Comparison of ENCODE assay signal across 8 mouse cellular contexts in genomic region chrX:134600659-134601379, GRCm38 (mm10). TPM values are rescaled to one million over a fixed set of nuclear protein-coding genes. Genes with fewer than 3 reads are reported as not detected.
DNase-seq lines count a peak whose midpoint lies in the region; ATAC-seq lines count a peak whose summit lies in the region.

TSS of gene Gla (minus strand) at chrX:134601125.
TSS of gene Hnrnph2 (plus strand) at chrX:134601179.

- no peaks in the 10 kb centered on the region for H3K4me1 ChIP-seq in brown adipose tissue, adult 24 weeks (ENCODE audit: control insufficient read depth, insufficient read depth, insufficient read length, low read length)
- H3K4me1 ChIP-seq in heart, embryonic 13.5 days, result peaks cover 11% of the 10 kb centered on the region
- peaks cover 16% of the 10 kb centered on the region; the same call in 1 of the 2 replicates for H3K4me1 ChIP-seq in liver, embryonic 12.5 days
- H3K4me1 ChIP-seq in stomach, embryonic 15.5 days, result no peaks in the 10 kb centered on the region

- H3K36me3 ChIP-seq in heart, embryonic 13.5 days, result 0 out of 2 replicates have a peak, but pooled peaks cover 2% of the 10 kb centered on the region
- peaks cover 11% of the 10 kb centered on the region for H3K36me3 ChIP-seq in liver, embryonic 12.5 days
- H3K36me3 ChIP-seq in stomach, embryonic 15.5 days, result no peaks in the 10 kb centered on the region

- WGBS in heart, embryonic 13.5 days, result 17% methylated on average over 33 of the region's 33 CpGs
- WGBS in liver, embryonic 12.5 days (ENCODE audit: insufficient replicate concordance), result 11% methylated on average over 33 of the region's 33 CpGs
- 26% methylated on average over 33 of the region's 33 CpGs for WGBS in stomach, embryonic 15.5 days

- H3K9ac ChIP-seq in heart, embryonic 13.5 days, result peak within 1 kb of the TSS; percentile 84
- H3K9ac ChIP-seq in liver, embryonic 12.5 days, result peak within 1 kb of the TSS; percentile 75
- peak within 1 kb of the TSS; percentile 22 for H3K9ac ChIP-seq in stomach, embryonic 15.5 days

- peak within 1 kb of the TSS; percentile 86 for H3K4me3 ChIP-seq in brown adipose tissue, adult 24 weeks (ENCODE audit: insufficient read depth, low read depth, low read length)
- peak within 1 kb of the TSS; percentile 61 for H3K4me3 ChIP-seq in heart, embryonic 13.5 days
- H3K4me3 ChIP-seq in liver, embryonic 12.5 days, result peak within 1 kb of the TSS; percentile 69
- peak within 1 kb of the TSS; percentile 55 for H3K4me3 ChIP-seq in stomach, embryonic 15.5 days (replicated peaks)

- no peaks in the 10 kb centered on the region for H3K27me3 ChIP-seq in heart, embryonic 13.5 days (replicated peaks)
- no peaks in the 10 kb centered on the region for H3K27me3 ChIP-seq in liver, embryonic 12.5 days (replicated peaks)
- H3K27me3 ChIP-seq in stomach, embryonic 15.5 days (replicated peaks), result no peaks in the 10 kb centered on the region

- peak within 1 kb of the TSS; percentile 94 for H3K27ac ChIP-seq in brown adipose tissue, adult 24 weeks (replicated peaks; ENCODE audit: low read depth, low read length)
- peak within 1 kb of the TSS; percentile 90 for H3K27ac ChIP-seq in heart, embryonic 13.5 days (replicated peaks)
- H3K27ac ChIP-seq in liver, embryonic 12.5 days, result peak within 1 kb of the TSS; percentile 84
- peak within 1 kb of the TSS; percentile 90 for H3K27ac ChIP-seq in stomach, embryonic 15.5 days

- peak within 1 kb of the TSS; percentile 71 for H3K4me2 ChIP-seq in heart, embryonic 13.5 days
- H3K4me2 ChIP-seq in liver, embryonic 12.5 days, result peak within 1 kb of the TSS; percentile 73
- H3K4me2 ChIP-seq in stomach, embryonic 15.5 days, result peak within 1 kb of the TSS; percentile 50

- peak; percentile 92 for ATAC-seq in heart, embryonic 13.5 days (ENCODE audit: extremely low read depth, insufficient number of reproducible peaks, low FRiP score, low TSS enrichment)
- peak; percentile 97 for ATAC-seq in liver, embryonic 12.5 days
- ATAC-seq in stomach, embryonic 15.5 days (ENCODE audit: insufficient read depth, low FRiP score, low read depth), result peak; percentile 99

- no peaks in the 10 kb centered on the region for H3K9me3 ChIP-seq in heart, embryonic 13.5 days
- H3K9me3 ChIP-seq in liver, embryonic 12.5 days (replicated peaks), result no peaks in the 10 kb centered on the region
- H3K9me3 ChIP-seq in stomach, embryonic 15.5 days, result no peaks in the 10 kb centered on the region

- peak; percentile 96 for DNase-seq in CD4-positive, CD25-positive, alpha-beta regulatory T cell, adult 2 months (ENCODE audit: low read depth, low spot score)
- DNase-seq in fat pad, adult 2 months (ENCODE audit: extremely low read depth, low read depth, low spot score), result peak; percentile 84
- DNase-seq in kidney, postnatal 10 days, result peak; percentile 93
- peak; percentile 89 to 92 for DNase-seq in natural killer cell, adult 2 months (ENCODE audit: low spot score in 2 of 2)

RNA-seq across cellular contexts. Expression of gene Gla, which starts in this region (rescaled TPM):
- 3.0 and 5.2 TPM in 2 replicates for polyA plus RNA-seq in brown adipose tissue, adult 24 weeks (2012; ENCODE audit: insufficient read depth, insufficient read length, missing spikeins)
- polyA plus RNA-seq in heart, embryonic 13.5 days (2015; fragmentation: Nextera tagmentation; extraction: Ambion mirVana), result 3.2 and 3.7 TPM in 2 replicates
- 4.5 and 4.8 TPM in 2 replicates for polyA plus RNA-seq in liver, embryonic 12.5 days (2016; fragmentation: Nextera tagmentation; extraction: Ambion mirVana)
- polyA plus RNA-seq in stomach, embryonic 15.5 days (2015; fragmentation: Nextera tagmentation; extraction: Ambion mirVana), result 6.1 and 7.7 TPM in 2 replicates

RNA-seq across cellular contexts. Expression of gene Hnrnph2, which starts in this region (rescaled TPM):
- 44.5 and 46.4 TPM in 2 replicates for polyA plus RNA-seq in brown adipose tissue, adult 24 weeks (2012; ENCODE audit: insufficient read depth, insufficient read length, missing spikeins)
- 109 and 123 TPM in 2 replicates for polyA plus RNA-seq in heart, embryonic 13.5 days (2015; fragmentation: Nextera tagmentation; extraction: Ambion mirVana)
- polyA plus RNA-seq in liver, embryonic 12.5 days (2016; fragmentation: Nextera tagmentation; extraction: Ambion mirVana), result 110 and 111 TPM in 2 replicates
- polyA plus RNA-seq in stomach, embryonic 15.5 days (2015; fragmentation: Nextera tagmentation; extraction: Ambion mirVana), result 136 and 138 TPM in 2 replicates

Comparison
In these comparisons a context has a peak if more than half of its experiments do, and no peak if none do; other contexts are left out.
1. Peak in every context shown above with its lines: DNase-seq, ATAC-seq, H3K4me3 ChIP-seq and H3K27ac ChIP-seq.
2. H3K9ac ChIP-seq: peak in every context shown above with its lines; median percentile 84 in heart, embryonic 13.5 days; 75 in liver, embryonic 12.5 days; 22 in stomach, embryonic 15.5 days.